Mouse (Mus musculus) cerebellum, adult 9-10 months (tissue): ENCODE data around the gene Rab4a.

Source experiments
- DNase-seq: peaks from one replicate; pipeline ENCODE4 v3.0.0; 2022

The Rab4a gene

DNA sequence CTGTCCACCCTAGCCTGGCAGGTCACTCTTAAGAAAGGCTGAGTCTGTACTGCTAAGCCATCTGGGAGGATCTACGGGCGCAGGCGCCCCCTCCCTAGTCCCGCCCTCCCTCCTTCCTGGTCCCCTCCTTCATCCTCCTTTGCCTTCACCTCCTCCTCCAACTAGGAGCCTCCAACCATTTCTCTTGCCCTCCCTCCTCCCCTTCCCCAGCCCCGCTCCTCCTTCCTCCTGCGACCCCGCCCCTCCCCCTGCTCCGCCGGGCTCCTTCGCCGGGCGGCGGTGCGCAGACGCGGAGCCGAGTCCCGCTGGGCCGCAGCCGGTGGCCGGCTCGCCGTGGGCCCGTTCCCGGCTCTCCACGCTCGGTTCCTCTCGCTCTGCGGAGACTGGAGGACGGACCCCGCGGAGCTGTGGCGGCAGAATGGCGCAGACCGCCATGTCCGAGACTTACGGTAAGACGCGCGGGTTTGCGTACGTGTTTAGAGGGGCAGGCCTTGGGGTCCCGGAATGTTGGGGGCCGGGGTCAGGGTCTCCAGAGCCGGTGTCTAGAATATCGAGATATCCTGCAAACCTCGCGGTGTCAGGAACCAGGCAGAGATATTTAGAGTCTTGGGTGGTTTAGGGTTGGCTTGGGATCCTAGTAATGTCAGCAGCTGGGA, at the start of gene Rab4a:
TSS of gene Rab4a (plus strand) at position 268 of the 656 bp plus-strand sequence.
- peak; percentile 85 for DNase-seq

DNA sequence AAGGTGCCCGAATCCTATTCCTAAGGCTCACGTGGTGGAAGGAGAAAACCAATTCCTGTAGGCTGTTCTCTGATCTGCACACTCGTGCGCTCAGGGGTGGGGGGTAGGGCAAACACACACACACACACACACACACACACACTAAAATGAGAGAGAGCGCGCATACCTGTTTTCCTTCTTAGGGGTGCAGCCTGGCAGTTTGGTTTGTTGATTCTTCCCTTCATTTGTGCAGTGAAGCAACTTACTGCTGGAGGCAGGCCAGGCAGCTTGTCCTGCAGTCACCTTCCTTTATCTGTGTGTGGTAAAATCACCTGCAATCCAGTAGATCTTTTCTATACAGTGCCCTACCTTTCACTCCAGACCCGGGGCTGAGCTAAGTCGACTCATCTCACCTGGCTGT, 48.9 kb upstream of the Rab4a start:
- no peak for DNase-seq

- no peak for DNase-seq
These were observed 46.9 kb upstream of the Rab4a start for GRCm38 (mm10) chr8:123758935-123759334.

DNA sequence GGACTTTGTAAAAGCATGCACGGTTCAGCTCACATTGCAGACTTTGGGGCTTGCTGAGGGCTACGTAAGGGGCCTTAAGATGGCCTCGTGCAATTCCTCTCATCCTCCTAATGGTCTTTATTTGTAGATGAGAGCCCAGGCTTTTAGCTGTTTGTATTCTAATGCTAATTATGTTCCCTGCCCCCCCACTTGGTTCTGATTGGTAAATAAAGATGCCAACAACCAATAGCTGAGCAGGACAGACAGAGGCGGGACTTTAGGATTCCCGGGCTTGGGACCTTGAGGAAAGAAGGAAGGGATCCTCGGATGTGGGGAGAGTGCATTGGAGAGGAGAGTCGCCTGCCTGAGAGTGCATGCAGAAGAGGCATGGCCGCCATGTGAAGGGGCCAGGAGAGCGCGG, 45.9 kb upstream of the Rab4a start:
- no peak for DNase-seq

GRCm38 (mm10) chr8:123760579-123760978, 45.2 kb upstream of the Rab4a start:
- no peak for DNase-seq

DNA sequence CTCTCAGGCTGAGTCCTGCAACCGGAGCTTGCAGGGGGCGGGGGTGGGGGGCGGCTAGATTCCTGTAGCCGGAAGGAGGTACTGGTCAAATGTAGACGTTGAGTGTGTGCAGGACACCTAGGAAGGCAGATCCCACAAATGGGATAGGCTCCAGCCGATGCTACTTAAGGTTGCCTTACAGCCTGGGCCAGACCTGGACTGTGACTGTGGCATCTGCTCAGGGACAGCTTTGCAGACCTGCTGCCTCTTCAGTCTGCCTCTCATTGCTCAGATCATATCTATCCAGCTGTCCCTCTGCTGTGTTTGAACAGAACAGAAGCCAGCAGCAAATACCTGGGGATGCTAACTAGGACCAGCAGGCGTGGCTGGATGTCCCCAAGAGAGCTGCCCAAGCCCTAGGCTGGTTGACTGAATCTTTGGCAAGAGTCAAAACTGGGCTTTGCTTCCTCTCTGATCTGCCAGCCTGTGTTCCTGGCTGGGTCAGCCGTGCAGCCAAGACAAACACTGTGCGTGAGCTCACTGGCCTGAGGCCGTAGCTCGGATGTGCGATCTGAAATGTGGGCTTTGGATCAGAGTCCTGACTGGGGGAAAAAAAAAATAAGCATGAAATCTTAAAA, 44.4 kb upstream of the Rab4a start:
- peak; percentile 65 for DNase-seq

DNA sequence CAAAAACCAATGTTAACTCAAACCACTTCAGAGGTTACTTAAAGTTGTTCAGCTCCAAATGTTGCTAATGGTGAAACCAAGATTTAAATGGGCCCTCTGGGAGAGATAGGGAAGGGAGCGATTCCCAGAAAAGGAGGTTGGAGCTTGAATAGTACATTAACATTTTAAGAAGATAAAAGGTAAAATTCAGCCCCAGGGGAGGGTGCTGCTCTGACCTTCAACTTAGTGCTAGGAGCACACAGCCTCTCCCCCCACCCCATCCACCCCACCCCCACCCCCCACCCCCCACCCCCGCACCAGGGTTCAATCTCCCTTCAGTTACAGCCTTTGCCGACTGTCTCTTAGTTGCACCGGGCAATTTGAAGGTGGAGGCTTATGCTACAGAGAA, 43.9 kb upstream of the Rab4a start:
- DNase-seq = no peak

DNA sequence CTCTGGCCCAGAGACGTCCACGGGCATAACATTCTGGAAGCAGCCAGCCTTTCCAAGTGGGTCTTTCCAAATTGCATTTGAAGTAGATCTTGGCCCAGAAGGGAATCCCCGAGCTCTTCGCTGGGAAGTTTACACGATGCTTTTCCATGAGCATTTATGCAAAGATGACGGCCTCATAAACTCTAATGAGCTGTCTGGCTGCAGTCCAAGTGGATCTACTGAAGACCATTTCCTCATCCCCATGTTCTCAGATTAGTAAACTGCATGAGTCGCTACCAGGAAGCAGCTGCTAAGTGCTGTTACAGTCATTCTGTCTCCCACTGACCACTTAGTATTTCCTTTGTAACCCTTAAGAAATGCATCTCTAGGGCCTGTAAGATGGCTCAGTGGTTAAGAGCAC, 42.4 kb upstream of the Rab4a start:
- DNase-seq = no peak

DNA sequence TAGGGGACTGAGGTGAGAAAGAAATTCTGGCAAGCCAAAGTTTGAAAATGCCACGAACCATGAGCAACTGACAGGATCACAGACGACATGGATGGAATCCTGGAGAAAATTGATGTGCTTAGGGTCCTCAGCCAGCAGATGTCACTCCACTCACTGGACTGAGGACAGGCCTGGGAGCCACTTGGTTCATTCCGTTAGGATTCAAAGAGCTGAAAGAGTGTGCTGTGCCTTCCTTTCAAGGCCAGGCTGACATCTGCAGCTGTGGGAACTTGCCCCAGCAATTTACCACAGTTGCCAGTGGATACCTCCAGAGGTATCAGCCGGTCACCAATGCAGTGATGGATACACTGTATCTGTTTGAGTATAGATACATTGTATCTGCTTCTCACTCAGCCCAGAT, 41.1 kb upstream of the Rab4a start:
- DNase-seq = peak; percentile 62

DNA sequence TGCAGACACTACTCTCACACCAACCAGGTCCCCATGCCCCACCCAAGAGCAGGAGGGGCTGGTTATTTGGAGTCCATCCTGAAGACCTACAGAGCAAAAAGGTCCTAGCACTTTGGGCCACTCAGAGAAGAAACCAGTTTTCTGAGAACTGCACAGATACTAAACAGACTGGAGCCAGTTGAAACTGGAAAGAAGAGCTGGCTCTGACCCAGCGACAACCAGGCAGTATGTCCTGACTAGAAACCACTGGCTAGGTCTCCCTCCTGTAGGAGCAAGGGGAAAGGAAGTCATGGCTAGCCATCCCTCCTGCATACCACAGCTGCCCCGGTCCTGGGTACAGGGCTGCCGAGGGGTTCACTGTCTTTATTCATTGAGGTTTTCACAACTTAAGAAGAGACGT, 39.3 kb upstream of the Rab4a start:
- DNase-seq = no peak

GRCm38 (mm10) chr8:123767874-123768273, 37.9 kb upstream of the Rab4a start:
- no peak for DNase-seq

DNA sequence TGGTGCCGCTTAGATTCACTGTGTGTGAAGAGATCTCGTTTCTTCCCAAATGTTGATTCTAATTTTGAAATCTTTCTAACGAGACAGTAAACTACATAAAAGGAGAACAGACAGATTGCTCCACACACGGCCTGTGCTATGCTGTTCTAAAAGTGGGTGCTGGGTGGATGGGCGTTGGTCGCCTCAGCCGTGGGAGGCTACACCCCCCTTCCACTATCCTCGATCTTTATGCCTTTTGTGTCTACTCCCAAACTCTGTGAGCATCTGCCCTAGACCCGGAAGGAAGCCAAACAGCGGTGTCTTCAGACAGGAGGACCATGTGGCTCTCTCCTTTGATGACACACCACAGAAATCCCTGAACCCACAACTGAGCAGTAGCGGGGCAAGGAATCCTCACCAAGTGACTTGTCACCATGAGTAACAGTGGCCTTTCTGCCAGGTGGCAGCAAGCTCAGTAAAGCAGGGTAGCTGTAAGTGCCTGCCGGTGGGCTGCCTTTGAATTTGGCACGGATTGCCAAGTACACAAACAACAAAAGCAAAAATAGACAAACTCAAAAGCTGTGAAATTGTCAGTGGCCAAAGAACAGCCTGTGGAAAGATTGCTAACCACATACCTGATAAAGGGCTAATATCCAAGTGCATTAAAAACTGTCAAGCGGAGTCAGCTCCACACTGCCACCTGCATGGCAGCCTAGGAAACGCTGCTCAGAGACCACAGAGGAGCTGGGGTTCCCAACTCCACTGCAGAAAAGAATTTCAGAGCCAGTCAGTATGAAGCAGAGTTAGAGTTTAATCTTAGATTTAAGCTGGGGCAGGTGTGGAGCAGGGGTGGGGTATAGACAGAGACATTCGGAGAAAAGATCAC, 37.1 kb upstream of the Rab4a start:
- DNase-seq = peak; percentile 54

DNA sequence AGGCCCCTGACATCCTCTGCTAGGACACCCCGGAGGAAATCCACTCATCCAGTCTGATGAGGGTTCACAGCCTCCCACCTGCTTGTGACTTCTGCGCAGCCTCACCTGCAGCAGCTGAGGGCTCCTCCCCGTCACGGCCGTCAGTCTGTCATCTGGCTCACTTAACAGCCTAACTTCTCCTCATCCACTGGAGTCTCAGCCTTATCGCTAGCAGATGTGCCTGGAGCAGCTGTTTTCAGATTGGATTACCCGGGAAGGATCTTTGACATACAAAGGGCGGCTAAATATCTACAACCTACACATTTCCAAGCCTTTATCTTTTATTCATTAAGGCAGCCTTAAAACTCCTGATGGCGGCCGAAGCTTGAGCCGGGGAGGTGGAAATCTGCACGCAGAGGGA, 32.3 kb upstream of the Rab4a start:
- no peak for DNase-seq

DNA sequence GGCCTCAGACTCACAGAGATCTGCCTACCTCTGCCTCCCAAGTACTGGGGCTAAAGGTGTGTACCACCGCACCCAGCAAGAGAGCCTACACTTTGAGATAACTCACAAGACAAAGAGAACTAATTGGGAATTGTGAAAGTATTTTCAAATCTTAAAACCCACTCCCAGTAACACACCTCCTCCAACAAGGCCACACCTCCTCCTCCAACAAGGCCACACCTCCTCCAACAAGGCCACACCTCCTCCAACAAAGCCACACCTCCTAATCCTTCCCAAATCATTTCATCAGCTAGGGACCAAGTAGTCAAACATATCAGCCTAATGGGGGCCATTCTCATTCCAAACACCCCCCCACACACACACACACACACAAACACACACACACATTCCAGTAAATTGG, 31.3 kb upstream of the Rab4a start:
- DNase-seq = no peak

DNA sequence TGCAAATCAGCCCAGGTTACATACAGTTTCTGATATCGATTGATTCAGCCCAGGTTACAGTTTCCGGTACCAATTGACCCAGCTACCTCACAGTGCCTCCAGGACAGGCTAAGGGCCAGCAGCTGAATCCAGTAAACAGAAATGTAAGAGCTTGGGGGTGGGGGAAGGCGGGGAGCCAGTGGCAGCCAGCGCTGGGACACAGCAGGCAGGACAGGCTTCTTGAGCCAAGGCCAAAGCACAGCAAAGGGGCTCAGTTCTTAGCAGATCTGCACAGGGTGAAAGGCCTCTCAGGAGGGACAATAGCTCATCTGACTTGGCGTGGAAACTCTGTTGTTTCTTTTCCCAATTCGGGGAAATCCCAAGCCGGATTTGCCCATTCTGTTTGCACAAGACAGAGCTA, 28.5 kb upstream of the Rab4a start:
- DNase-seq = no peak

GRCm38 (mm10) chr8:123780471-123780870, 25.3 kb upstream of the Rab4a start:
- no peak for DNase-seq

GRCm38 (mm10) chr8:123781256-123781655, 24.5 kb upstream of the Rab4a start:
- no peak for DNase-seq

- peak; percentile 90 for DNase-seq
These were observed 22.1 kb upstream of the Rab4a start for GRCm38 (mm10) chr8:123783525-123784249.

GRCm38 (mm10) chr8:123786166-123786565, 19.6 kb upstream of the Rab4a start:
- DNase-seq = peak; percentile 65

GRCm38 (mm10) chr8:123786644-123787043, 19.1 kb upstream of the Rab4a start:
- no peak for DNase-seq

DNA sequence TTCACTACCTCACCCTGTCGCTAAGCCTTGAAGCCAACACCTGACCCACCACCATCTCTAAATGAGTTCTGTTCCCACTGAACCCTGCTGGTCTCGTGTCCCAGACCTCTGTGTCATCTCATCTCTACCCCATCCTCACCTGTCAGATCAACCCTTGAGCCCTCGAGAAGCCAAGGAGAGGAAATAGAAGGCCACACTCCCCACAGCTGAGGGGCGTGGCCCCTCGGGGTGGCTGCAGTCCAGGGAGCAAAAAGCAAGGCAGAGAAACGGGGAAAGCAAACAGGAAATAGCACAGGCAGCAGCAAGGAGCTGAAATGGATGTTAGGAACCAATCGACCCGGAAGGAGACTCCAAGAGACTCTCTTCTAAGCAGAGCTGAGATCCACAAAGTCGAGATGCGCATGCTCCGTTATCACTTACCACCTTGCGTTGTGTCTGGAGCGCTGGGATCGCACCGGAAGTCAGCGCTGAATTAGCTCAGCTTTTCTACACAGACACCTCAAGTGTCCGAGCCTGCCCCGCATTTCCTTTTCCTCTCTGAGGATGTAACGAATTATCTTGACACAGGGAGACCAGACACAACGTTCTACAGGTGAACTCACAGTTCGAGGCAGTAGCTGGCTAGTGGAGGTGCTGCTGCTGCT, 18.4 kb upstream of the Rab4a start:
- peak; percentile 42 for DNase-seq

DNA sequence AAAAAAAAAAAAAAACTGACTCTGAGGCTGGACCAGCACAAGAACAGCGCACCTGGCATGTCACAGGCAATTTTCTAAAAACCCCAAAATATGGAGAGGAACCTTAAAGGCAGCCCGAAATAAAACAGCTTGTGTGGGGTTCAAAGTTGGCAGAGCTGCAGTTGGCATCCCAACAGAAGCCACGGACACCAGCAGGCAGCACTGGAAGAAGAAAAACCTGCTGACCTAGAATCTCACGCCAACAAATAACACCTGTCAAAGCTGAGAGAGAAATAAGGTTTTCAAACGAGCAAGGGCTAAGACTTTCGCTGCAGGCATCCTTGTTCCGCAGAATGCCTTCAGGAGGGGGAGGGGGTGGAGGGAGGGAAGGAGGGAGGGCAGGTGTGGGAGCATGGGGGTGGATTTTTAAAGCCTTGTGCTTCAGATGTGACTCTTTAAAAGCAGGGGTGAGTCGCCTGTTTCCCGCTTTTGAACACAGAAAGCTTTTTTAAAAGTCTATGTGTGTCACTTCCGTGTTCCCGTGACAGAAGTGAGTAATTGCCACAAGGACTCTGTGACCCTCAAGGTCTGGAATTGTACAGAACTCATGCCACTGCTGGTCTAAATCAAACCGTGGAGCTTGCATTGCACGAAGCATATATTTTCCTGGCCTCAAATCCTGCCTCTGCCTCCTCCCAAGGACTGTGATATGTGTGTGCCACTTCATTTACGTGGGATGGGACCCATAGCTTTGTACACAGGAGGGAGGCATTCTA, 17.2 kb upstream of the Rab4a start:
- DNase-seq = peak; percentile 95
